Mouse (Mus musculus) urinary bladder, postnatal 4 days (tissue): Measurements from ENCODE around the gene Fscn1.

Experiments used
- DNase-seq, 2 experiments: peaks; one replicate each; pipeline ENCODE4 v3.0.0; 2021 to 2022; ENCODE audit warnings: low spot score in 2 of 2

Gene Fscn1

DNA sequence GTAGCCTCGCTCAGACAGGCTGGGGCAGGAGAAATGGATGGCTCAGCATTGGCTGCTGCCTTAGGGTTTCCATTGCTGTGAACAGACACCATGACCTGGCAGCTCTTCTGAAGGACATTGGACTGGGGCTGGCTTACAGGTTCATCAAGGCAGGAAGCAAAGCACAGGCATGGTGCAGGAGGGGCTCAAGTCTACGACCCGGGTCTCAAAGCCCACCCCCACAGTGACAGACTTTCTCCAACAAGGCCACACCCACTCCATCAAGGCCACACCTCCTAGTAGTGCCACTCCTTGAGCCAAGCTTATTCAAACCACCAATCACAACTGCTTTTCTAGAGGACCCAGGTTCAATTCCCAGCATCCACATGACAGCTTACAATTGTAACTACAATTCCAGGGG, 13.8 kb downstream of the Fscn1 start:
- no peak for DNase-seq

DNA sequence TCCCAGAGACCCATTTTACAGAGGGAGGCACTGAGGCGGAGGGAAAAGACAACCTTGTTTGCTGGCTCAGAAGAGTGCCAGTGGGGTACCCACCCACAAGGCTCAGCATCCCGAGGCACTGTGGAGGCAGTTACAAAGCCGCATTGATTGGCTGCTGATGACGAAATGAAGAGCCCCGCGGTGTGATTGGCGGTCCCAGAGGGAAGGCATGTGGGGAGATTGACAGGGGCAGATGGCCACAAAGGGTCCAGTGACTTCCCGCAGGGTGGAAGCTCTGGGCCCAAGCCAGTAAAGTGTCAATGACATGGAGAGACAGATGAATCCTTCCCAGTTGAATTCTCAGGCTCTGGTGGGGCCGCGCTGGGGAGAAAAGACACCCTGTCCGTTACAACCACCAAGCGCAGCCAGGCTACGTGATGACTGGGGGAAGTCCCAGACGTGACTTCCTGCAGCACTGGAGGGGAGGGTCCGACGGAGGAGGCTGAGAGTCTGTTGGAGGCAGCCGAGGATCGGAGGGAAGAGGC, 14.5 kb downstream of the Fscn1 start:
- DNase-seq: no peak

DNA sequence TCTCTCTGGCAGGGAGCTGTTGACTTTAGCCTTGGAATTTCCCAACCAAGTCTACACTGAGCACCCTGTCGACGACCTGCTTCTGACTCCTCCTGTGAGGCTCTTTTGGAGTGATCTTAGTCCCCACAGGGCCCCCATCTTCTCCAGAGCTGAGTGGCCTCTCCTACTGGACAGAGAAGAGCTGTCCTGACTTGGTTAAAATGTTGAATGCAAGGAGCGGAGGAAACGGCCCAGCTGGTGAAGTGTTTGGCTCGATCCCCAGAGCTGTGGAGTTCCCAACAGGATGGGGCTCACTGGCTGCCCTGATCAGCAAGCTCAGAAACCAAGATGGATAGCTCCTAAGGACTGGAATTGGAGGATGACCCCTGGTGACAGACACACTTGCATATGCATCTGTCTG, 16.4 kb downstream of the Fscn1 start:
- peak in 1 of 2 experiments; percentile 37 for DNase-seq

DNA sequence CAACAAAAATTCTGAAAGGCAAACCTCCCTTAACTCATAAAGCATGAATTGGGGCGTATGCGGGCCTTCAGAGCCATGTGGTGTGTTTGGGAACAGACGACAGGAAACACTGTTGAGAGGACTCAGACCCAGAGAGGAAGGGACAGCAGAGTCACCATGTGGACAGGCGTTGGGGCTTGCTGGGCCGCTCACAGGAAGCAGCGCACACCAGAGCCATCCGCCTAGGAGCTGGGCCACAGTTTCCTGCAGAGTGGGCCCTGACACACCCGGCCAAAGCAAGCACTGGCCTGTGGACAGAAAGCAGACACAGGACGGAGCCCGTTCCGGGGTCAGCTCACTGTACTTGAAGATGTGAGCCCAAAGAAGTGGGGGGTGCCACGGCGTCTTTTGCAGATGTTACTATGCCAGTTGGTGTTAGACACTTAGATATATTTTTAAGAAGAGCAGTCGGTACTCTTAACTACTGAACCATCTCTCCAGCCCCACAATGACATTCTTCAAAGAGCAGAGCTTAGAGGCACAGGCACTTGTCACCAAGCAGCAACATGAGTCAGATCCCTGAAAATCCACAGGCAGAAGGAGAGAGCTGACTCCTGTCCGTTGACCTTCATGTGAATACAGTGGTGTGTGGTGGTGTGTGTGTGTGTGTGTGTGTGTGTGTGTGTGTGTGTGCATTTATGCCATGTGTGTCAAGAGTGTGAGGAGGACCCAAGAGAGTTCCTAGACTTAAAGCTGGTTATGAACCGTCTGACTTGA, 22.1 kb downstream of the Fscn1 start:
- no peak for DNase-seq

DNA sequence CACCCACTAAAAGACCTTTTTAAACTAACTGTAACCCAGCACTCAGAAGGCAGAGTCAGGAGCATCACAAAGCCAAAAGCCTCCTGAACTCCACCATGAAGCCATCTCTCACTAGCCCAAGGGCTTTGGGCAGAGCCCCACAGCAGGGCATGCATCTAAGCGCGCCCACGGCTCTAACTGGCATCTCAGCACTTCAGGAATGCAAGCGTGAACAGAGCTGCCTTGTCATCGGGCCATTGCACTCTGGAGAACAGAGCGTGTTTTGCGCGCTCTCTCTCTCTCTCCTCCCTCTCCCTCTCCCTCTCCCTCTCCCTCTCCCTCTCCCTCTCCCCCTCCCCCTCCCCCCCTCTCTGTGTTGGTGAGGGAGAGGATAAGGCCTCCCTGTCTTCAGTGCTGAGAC, 23.0 kb downstream of the Fscn1 start:
- no peak for DNase-seq

DNA sequence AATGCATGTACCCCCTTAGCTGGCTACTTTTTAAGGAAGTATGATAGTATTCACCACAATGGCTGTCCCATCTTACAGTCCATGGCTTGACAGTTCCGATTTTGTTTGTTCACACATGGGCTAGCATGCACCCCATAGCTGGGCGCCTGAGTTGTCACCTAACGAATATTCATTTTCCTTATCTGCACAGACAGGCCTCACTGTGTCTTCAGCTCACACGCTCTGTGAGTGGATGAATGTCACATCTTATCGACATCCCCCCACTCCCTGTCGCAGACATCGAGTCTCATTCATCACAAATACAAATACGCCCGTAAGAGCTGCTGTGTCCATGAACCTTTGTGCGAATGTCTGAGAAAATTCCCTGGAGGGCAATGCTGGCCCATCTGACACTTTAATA, 24.1 kb downstream of the Fscn1 start:
- DNase-seq: no peak

DNA sequence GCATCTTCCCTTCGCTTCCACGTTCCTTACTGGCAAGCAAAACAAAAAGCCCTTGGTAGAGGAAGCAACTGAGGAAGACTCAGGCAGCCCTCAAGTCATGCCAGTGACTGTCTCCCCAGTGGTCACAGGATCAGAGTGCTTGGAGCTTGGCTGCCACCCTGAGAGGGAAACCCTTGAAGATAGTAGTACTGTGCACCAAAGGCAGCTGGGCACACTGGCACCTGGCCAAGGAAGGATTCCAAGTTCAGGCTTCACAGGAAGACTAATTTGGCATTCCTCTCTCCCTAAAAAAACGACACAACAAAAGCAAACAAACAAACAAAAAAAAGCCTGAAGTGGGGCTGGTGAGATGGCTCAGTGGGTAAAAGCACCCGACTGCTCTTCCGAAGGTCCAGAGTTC, 28.4 kb downstream of the Fscn1 start:
- DNase-seq: no peak

DNA sequence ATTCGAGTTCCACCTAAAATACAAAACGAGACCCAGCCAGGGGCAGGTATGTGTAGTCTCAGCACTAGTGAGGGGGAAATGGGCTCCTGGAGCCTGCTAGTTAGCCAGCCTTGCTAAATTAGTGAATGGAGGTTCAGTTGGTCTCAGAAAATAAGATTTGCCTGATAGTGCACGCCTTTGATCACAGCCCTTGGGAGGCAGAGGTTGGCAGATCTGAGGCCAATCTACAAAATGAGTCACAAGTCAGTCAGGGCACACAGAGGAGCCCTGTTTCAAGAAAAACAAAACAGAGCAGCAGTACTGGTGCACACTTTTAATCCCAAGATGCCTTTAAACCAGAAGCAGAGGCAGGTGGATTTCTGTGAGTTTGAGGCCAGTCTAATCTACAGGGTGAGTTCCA, 29.0 kb downstream of the Fscn1 start:
- no peak for DNase-seq

DNA sequence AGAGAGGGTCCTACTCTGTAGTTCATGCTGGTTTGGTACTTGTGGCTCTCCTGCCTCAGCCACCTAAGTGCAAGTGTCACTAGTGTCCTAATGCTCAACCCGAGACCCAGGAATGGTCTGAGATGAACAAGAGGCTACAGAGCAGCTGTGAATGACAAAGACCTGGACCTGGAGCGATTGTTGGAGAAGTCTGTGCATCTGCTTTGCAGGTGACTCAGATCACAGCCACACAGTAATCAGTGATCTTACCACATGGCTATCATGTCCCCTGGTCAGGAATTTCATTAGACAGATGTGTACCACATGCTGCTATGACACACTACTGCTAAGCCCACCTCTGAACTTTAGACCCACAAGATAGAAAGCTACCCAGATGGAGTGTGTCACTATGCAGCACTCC, 34.6 kb downstream of the Fscn1 start:
- no peak for DNase-seq

DNA sequence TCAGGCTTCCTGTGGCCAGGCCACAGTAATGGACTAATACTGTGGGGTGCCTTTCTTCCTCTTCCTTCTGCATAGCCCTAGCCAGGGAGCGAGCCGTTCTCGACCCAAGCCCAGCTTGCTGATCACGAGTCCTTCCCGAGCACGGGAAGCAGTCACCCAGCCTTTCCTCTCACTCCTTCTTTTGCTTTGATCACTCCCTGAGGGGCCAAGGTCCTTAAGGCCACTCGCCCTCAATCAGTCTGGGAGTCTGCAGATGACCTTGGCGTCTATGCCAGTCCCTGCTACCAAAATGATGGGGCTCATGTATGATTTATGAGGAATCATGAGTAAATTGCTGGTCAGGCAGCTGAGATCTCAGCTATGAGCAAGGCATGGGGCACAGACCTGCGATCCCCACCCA, 37.4 kb downstream of the Fscn1 start:
- DNase-seq: no peak

DNA sequence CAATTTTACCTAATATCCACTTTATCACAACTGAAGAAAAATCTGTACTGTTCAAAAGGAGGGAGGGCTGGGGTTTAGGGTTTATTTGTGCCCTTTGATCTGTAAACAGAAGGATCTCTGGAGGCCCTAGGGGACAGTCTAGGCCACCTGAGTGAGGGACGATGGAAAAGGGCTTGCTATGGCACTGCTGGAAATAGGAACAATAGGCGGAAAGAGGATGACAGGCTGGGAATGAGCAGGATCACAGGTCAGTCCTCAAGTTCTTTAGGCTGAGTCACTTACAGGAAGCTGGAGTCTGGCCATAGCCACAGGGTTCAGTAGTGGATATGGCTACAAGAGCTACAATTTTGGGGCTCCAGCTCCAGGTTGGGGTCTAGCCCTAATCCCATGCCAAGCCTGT, 38.0 kb downstream of the Fscn1 start:
- DNase-seq: no peak

DNA sequence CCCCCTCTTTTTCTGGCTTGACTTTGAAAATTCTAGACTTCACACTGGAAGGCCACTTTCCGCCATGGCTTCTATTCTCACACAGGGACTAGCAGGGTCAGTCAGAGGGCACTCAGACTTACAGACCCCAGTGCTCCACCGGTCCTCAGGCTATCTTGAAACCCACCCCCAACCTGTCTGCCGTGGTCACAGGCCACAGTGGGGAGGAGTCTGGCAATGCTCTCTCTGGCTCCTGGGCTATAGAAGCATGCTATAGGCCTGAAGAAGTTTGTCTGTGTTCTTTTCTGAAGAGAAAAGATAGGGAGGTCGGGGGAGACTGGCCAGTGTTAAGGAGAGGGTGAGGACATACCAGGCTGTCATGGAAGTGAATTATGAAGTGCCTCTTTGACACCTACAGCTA, 39.9 kb downstream of the Fscn1 start:
- DNase-seq: no peak

DNA sequence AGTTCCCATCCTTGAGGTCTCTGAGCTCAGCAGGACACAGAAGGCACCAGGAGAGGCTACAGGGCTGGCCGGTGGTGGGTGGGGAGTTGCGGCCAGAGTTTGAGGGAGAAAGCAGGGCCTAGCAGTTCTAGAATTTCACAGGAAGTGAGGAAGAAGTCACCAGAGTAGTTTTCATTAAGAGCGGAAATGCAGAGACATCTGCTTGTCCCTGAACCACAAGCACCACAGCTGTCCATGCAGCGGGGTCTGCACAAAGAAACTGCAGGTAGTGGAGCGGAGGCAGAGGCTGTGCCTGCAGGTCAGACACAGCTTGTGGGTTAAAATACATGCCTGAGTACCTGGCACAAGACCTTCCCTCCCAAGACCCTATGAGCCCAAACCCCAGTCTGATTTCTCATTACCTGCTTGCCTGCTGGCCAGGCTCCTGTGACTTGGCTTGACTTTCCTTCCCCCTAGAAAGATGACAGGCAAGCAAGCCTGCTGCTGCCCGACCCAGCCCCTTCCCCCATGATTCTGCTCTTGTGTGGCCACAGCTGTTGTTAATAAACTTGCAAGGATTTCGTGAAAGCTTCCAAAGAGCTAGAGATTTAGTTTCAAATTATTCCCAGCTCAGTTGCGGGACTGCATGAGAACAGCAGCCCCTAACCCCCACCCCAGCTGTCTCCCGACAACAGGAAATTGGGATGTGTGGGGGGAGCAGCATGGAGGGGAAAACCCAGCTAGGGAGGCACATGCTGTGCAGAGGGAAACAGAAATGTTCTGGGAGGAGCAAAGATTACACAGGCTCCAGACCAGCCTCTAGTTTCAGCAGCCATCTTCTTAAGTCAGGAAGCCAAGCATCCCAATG, 40.7 kb downstream of the Fscn1 start:
- peak in 1 of 2 experiments; percentile 58 for DNase-seq

DNA sequence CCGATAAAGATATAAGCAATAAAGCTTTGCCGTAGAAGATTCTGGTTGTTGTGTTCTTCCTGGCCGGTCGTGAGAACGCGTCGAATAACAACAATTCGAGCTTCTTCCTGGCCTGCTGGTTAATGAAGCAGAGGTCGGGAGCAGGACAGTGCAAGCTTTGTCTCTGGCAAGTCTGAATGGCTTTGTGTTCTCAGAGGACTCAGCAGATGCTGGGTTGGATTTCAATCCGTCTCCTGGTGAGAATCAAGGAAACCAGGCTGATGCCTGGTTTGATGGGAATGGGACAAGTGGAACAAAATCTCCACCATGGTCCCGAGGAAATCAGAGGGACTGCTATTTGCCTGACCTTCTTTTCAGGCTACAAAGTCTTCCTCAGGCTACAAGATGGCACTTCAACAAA, 49.2 kb downstream of the Fscn1 start:
- no peak for DNase-seq

DNA sequence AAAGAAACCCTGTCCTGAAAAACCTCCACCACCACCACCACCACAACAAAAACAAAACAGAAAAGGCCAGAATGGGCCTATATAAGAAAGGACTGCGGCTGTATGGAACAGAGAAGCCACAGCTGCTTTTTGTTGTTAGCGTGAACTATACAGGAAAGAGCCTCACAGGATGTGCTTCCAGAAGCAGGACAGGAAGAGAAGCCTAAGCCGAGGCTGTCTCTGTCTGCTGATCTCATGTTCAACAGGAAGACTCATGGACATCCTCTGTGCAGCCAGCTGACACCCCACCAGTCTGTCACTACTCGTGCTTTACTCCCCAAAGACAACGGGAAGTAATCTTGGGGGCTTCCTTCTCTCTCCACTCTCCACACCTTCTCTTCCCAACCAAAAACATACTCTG, 57.3 kb downstream of the Fscn1 start:
- no peak for DNase-seq
